Mouse (Mus musculus) small intestine, adult 2 months (tissue): ENCODE measurements around the gene Chek2. TPM values are rescaled to one million over a fixed set of nuclear protein-coding genes. Genes with fewer than 3 reads are reported as not detected.

Source experiments
- H3K27ac ChIP-seq: fragments of 200-500 bp; 2 replicates; pipeline ENCODE4 v1.5.1; 2012; ENCODE audit warnings: low read depth, low read length, control low read depth, inconsistent platforms; ENCODE audit not compliant: insufficient read depth
- H3K27me3 ChIP-seq: fragments of 200-500 bp; 2 replicates; pipeline ENCODE4 v1.6.1; 2012; ENCODE audit warnings: mild to moderate bottlenecking, moderate library complexity, low read length, inconsistent platforms; ENCODE audit not compliant: control insufficient read depth, insufficient read depth
- H3K36me3 ChIP-seq: fragments of 200-500 bp; 2 replicates; pipeline ENCODE4 v1.6.1; 2012; ENCODE audit warnings: mild to moderate bottlenecking, low read length, control low read depth, inconsistent platforms; ENCODE audit not compliant: control insufficient read depth, insufficient read depth
- H3K4me1 ChIP-seq: fragments of 200-500 bp; 2 replicates; pipeline ENCODE4 v1.6.1; 2012; ENCODE audit warnings: low read length, inconsistent platforms, mixed read lengths; ENCODE audit not compliant: control insufficient read depth, insufficient read depth, insufficient read length
- H3K4me3 ChIP-seq: fragments of 200-500 bp; 2 replicates; pipeline ENCODE4 v1.5.1; 2012; ENCODE audit warnings: low read depth, mild to moderate bottlenecking, control low read depth, inconsistent platforms, low read length, moderate library complexity
- CTCF ChIP-seq: fragments of 200-500 bp; IDR thresholded peaks from 2 replicates; pipeline ENCODE4 v1.5.1; 2012; ENCODE audit warnings: low read depth, mild to moderate bottlenecking, control low read depth, inconsistent platforms, low read length, moderate library complexity, mixed read lengths; ENCODE audit not compliant: insufficient replicate concordance, insufficient read length; ENCODE audit errors: extremely low read depth
- POLR2A ChIP-seq: fragments of 200-500 bp; IDR thresholded peaks from 2 replicates; pipeline ENCODE4 v1.6.1; 2012; ENCODE audit warnings: low read depth, mild to moderate bottlenecking, control low read depth, inconsistent platforms, low read length, moderate library complexity
- WGBS: fragments of 180-500 bp; shearing (Covaris S2); methylation state at CpG from one replicate; pipeline ENCODE4 v1.1.7; 2018; 5-methylcytosine and 5-hydroxymethylcytosine counted together
- polyA plus RNA-seq: library from polyadenylated mRNA; depleted of rRNA; stranded (reverse); fragments of >200 nt; gene quantifications from 2 replicates; pipeline ENCODE4 v1.2.3, GENCODE M21; 2012

Chek2 gene
- polyA plus RNA-seq, 1 experiment: 4.3 TPM

- Histone ChIP-seq H3K4me1 (no peaks in the 10 kb centered on the region; the same call in 1 of the 2 replicates), H3K27me3 (no peaks in the 10 kb centered on the region), H3K36me3 (peaks cover 1% of the 10 kb centered on the region; the same call in 1 of the 2 replicates), H3K27ac (no peak overlapping the region), H3K4me3 (no peak overlapping the region)
- WGBS: 83% methylated on average over 14 of the region's 14 CpGs
- TF ChIP-seq POLR2A (no peak), CTCF (no peak)
Measured at GRCm38 (mm10) chr5:110841046-110841862, 1.5 kb downstream of the Chek2 start.

GRCm38 (mm10) chr5:110852990-110853389 is 13.2 kb downstream of the Chek2 start:
- Histone ChIP-seq H3K36me3 (peaks cover 9% of the 10 kb centered on the region), H3K27ac (no peak overlapping the region), H3K4me1 (no peaks in the 10 kb centered on the region), H3K27me3 (no peaks in the 10 kb centered on the region), H3K4me3 (no peak overlapping the region)
- WGBS: 61% methylated on average over 1 of the region's 1 CpGs
- TF ChIP-seq POLR2A (no peak), CTCF (no peak; the same call in 1 of the 2 replicates)

- 79% methylated on average over 5 of the region's 5 CpGs for WGBS
- peaks cover 2% of the 10 kb centered on the region for H3K36me3 ChIP-seq
- no peaks in the 10 kb centered on the region for H3K27me3 ChIP-seq
- no peak overlapping the region for H3K4me3 ChIP-seq
- no peak overlapping the region for H3K27ac ChIP-seq
- H3K4me1 ChIP-seq: no peaks in the 10 kb centered on the region
- TF ChIP-seq POLR2A (no peak), CTCF (no peak)
Measured at GRCm38 (mm10) chr5:110857091-110857490, 17.3 kb downstream of the Chek2 start.

GRCm38 (mm10) chr5:110859013-110859650 is 19.4 kb downstream of the Chek2 start:
- TF ChIP-seq CTCF: no peak
- TF ChIP-seq POLR2A: 0 out of 2 replicates have a peak, but pooled peaks have one; percentile 13
- WGBS: 66% methylated on average over 13 of the region's 13 CpGs

GRCm38 (mm10) chr5:110860445-110860844 is 20.7 kb downstream of the Chek2 start:
- Histone ChIP-seq H3K27ac (no peak overlapping the region), H3K27me3 (no peaks in the 10 kb centered on the region), H3K4me3 (no peak overlapping the region), H3K4me1 (no peaks in the 10 kb centered on the region), H3K36me3 (peaks cover 4% of the 10 kb centered on the region)
- TF ChIP-seq POLR2A (no peak), CTCF (no peak)
- WGBS: 74% methylated on average over 5 of the region's 5 CpGs

More at GRCm38 (mm10) chr5:110859013-110859650, 19.4 kb downstream of the Chek2 start:
- H3K4me1 ChIP-seq: no peaks in the 10 kb centered on the region
- peak overlapping the region; percentile 56 for H3K27ac ChIP-seq
- H3K36me3 ChIP-seq: peaks cover 4% of the 10 kb centered on the region
- peak overlapping the region; percentile 29 for H3K4me3 ChIP-seq
- no peaks in the 10 kb centered on the region for H3K27me3 ChIP-seq

GRCm38 (mm10) chr5:110868460-110868859 is 28.7 kb downstream of the Chek2 start:
- Histone ChIP-seq H3K4me1 (no peaks in the 10 kb centered on the region), H3K36me3 (peaks cover 11% of the 10 kb centered on the region), H3K27ac (no peak overlapping the region), H3K27me3 (no peaks in the 10 kb centered on the region), H3K4me3 (no peak overlapping the region)
- 76% methylated on average over 4 of the region's 4 CpGs for WGBS
- TF ChIP-seq CTCF: no peak

GRCm38 (mm10) chr5:110869242-110869669 is 29.5 kb downstream of the Chek2 start:
- peaks cover 10% of the 10 kb centered on the region for H3K36me3 ChIP-seq
- no peaks in the 10 kb centered on the region for H3K27me3 ChIP-seq
- H3K4me3 ChIP-seq: no peak overlapping the region
- no peak for TF ChIP-seq POLR2A
- no peak for TF ChIP-seq CTCF
- WGBS: 53% methylated on average over 8 of the region's 8 CpGs
- no peaks in the 10 kb centered on the region for H3K4me1 ChIP-seq
- H3K27ac ChIP-seq: no peak overlapping the region
